Mouse (Mus musculus) embryonic fibroblast, embryonic 13.5 days (primary cell): Measurements from ENCODE around the gene 4932414N04Rik.

Experiments
- CTCF ChIP-seq: IDR thresholded peaks from 2 replicates; pipeline ENCODE4 v1.5.1; 2011; ENCODE audit warnings: mild to moderate bottlenecking, control low read depth, low read length, moderate library complexity, borderline replicate concordance; ENCODE audit not compliant: insufficient read depth
- POLR2A ChIP-seq: IDR thresholded peaks from 2 replicates; pipeline ENCODE4 v1.6.1; 2011; ENCODE audit warnings: low read depth, mild to moderate bottlenecking, control low read depth, low read length, moderate library complexity

GRCm38 (mm10) chr2:68732216-68732615 is 75.9 kb downstream of the 4932414N04Rik start:
- TF ChIP-seq CTCF (no peak), POLR2A (no peak)
